Mouse (Mus musculus): ENCODE measurements around the gene 8030411F24Rik.
A peak's percentile ranks its signal among the peaks of the same experiment; 100 is the strongest.

DNA sequence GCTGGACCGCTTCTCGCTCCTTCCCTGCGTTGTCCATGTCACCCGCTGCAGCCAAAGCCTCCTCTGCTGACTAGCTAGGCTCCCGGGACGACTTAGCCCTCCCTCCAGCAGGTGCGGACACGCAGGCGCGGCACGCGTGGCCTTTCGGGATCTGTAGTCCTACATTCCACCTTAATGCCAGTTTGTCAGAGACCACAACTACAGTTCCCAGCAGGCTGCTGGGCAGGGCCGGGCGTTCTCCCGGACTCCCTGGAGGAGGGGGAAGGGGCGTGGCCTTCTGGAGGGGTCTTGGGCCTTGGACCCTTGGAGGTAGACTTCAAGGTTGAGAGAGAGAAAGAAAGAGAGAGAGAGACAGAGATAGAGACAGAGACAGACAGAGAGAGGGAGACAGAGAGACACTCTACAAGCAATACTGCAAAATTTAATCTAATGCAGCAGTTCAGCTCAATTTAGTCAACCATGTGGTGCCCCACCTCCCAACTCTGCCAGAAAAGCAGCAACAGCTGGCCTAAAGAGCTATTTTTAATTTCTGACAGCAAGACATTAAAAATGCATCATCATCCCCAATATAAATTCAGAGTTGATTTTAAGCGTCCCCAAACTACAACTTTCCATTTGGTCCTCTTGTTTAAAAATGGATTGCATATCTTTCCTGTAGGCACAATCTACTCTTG is 49.3 kb upstream of the 8030411F24Rik start, which contains the start of gene Napb:
- TF ChIP-seq CTCF (IDR thresholded peaks at IDR 0.05; ENCODE audit: insufficient read depth, low read depth, low read length), result no peak
- TF ChIP-seq POLR2A (IDR thresholded peaks at IDR 0.05; ENCODE audit: insufficient read depth, low read depth, low read length), result peak; percentile 93

Data from olfactory bulb, adult 2 months (tissue).